12 mouse cellular contexts compared by ENCODE assay signal in the genomic region with DNA sequence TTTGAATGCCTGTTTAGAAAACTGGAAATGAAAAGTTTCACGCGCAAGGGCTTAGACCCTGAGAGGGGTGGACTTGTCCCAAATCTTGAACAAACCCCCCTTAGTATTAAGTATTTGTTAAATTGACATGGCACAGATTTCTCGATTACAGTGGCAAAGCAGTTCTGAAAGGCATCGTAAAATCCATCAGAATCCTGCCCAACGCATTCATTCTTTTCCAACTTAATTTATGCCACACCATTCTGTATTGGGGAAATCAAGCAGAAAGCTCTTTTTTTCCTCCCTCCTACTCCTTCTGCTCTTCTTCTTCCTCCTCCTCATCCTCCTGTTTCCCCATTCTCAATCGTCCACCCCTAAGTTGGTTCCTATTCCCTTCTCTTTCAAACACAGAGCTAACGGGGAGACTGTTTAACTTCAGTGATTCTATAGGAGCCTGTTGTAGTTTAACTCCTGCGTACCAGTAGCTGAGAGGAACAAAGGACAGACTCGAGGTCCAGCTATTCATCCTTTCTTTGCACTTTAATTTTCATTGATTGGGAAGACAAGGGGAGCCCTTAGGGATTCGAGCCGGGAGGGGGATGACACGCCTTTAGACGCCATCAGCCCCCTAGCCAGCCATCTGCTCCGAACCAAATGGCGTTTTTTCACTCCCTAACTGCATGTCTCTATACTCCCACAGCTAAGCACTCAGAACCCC. TPM values are rescaled to one million over a fixed set of nuclear protein-coding genes. Genes with fewer than 3 reads are reported as not detected.
DNase-seq lines count a peak whose midpoint lies in the region; ATAC-seq and TF ChIP-seq lines count a peak whose summit lies in the region.
"Had no signal": no experiment of that assay in that cellular context is flagged by ENCODE, and none has a peak within 500 bp of the region (broad histone marks: within the 10 kb centered on the region; RNA-seq: fewer than 3 reads in every experiment).

No protein-coding gene starts in this region.

- H3K27me3 ChIP-seq in heart, embryonic 12.5 days (replicated peaks), result peaks cover 84% of the 10 kb centered on the region
- no peaks in the 10 kb centered on the region for H3K27me3 ChIP-seq in forebrain, embryonic 14.5 days (replicated peaks; ENCODE audit: control insufficient read depth, insufficient read depth, low read length)
- H3K27me3 ChIP-seq in hindbrain, postnatal 0 days (ENCODE audit: insufficient read depth, low read length), result no peaks in the 10 kb centered on the region; the same call in 1 of the 2 replicates
- H3K27me3 ChIP-seq in neural tube, embryonic 13.5 days, result peaks cover 7% of the 10 kb centered on the region; the same call in 1 of the 2 replicates

- no peaks in the 10 kb centered on the region for H3K9me3 ChIP-seq in heart, embryonic 12.5 days (replicated peaks)
- no peaks in the 10 kb centered on the region for H3K9me3 ChIP-seq in forebrain, embryonic 14.5 days (replicated peaks; ENCODE audit: control insufficient read depth, low read length)
- no peaks in the 10 kb centered on the region for H3K9me3 ChIP-seq in hindbrain, postnatal 0 days (ENCODE audit: low read length)
- H3K9me3 ChIP-seq in neural tube, embryonic 13.5 days, result no peaks in the 10 kb centered on the region
- H3K9me3 ChIP-seq: embryonic facial prominence, embryonic 12.5 days; liver, embryonic 15.5 days had no signal

- WGBS in heart, embryonic 12.5 days, result 14% methylated on average over 15 of the region's 15 CpGs
- WGBS in forebrain, embryonic 14.5 days, result under 1% methylated on average over 15 of the region's 15 CpGs
- 5% methylated on average over 15 of the region's 15 CpGs for WGBS in hindbrain, postnatal 0 days
- WGBS in neural tube, embryonic 13.5 days, result 2% methylated on average over 15 of the region's 15 CpGs

- no peak overlapping the region for H3K9ac ChIP-seq in heart, embryonic 12.5 days
- no peak overlapping the region for H3K9ac ChIP-seq in forebrain, embryonic 14.5 days (ENCODE audit: low read length)
- no peak overlapping the region for H3K9ac ChIP-seq in hindbrain, postnatal 0 days (replicated peaks; ENCODE audit: low read length)
- peak overlapping the region; percentile 18; the same call in 1 of the 2 replicates for H3K9ac ChIP-seq in neural tube, embryonic 13.5 days
- H3K9ac ChIP-seq: embryonic facial prominence, embryonic 12.5 days; liver, embryonic 15.5 days had no signal

- H3K4me1 ChIP-seq in heart, embryonic 12.5 days (replicated peaks), result peaks cover 34% of the 10 kb centered on the region
- peaks cover 42% of the 10 kb centered on the region for H3K4me1 ChIP-seq in forebrain, embryonic 14.5 days (ENCODE audit: control insufficient read depth, insufficient read depth, low read length)
- H3K4me1 ChIP-seq in hindbrain, postnatal 0 days (ENCODE audit: insufficient read depth, low read length), result peaks cover 23% of the 10 kb centered on the region
- peaks cover 76% of the 10 kb centered on the region for H3K4me1 ChIP-seq in neural tube, embryonic 13.5 days (replicated peaks)

- DNase-seq in heart, adult 11 months, result peak; percentile 83
- peak; percentile 84 for DNase-seq in forebrain, embryonic 14.5 days (ENCODE audit: low spot score)
- DNase-seq in hindbrain, postnatal 0 days (ENCODE audit: low spot score), result peak; percentile 25
- no peak for DNase-seq in natural killer cell, adult 2 months (ENCODE audit: low spot score in 2 of 2)
- DNase-seq in lung, postnatal 4 days, result no peak
- DNase-seq in thymus, postnatal 0 days (ENCODE audit: low spot score), result no peak
- DNase-seq: thymus, postnatal 14 days had no signal

- H3K4me3 ChIP-seq in heart, embryonic 12.5 days, result no peak overlapping the region
- H3K4me3 ChIP-seq in forebrain, embryonic 14.5 days (ENCODE audit: low read depth, low read length), result no peak overlapping the region
- H3K4me3 ChIP-seq in hindbrain, postnatal 0 days (ENCODE audit: low read length), result no peak overlapping the region
- no peak overlapping the region for H3K4me3 ChIP-seq in neural tube, embryonic 13.5 days
- H3K4me3 ChIP-seq: embryonic facial prominence, embryonic 12.5 days; liver, embryonic 15.5 days had no signal

- H3K36me3 ChIP-seq in heart, embryonic 12.5 days, result no peaks in the 10 kb centered on the region
- H3K36me3 ChIP-seq in forebrain, embryonic 14.5 days (ENCODE audit: control insufficient read depth, insufficient read depth, low read length), result peaks cover 1% of the 10 kb centered on the region; the same call in 1 of the 2 replicates
- H3K36me3 ChIP-seq in hindbrain, postnatal 0 days (ENCODE audit: insufficient read depth, low read length), result no peaks in the 10 kb centered on the region
- H3K36me3 ChIP-seq in neural tube, embryonic 13.5 days, result no peaks in the 10 kb centered on the region
- H3K36me3 ChIP-seq: embryonic facial prominence, embryonic 12.5 days; liver, embryonic 15.5 days had no signal

- no peak for TF ChIP-seq CTCF in hindbrain, postnatal 0 days (IDR thresholded peaks at IDR 0.05; ENCODE audit: low read depth)

- no peak for ATAC-seq in heart, embryonic 12.5 days (ENCODE audit: insufficient number of reproducible peaks, low FRiP score)
- ATAC-seq in forebrain, embryonic 14.5 days, result peak; percentile 25
- no peak for ATAC-seq in hindbrain, postnatal 0 days
- ATAC-seq in neural tube, embryonic 13.5 days (ENCODE audit: low read depth), result no peak
- ATAC-seq: intestine, embryonic 16.5 days had no signal

- H3K27ac ChIP-seq in heart, embryonic 12.5 days (ENCODE audit: poor library complexity, severe bottlenecking), result no peak overlapping the region
- peak overlapping the region; percentile 99 for H3K27ac ChIP-seq in forebrain, embryonic 14.5 days (ENCODE audit: low read depth, low read length)
- H3K27ac ChIP-seq in hindbrain, postnatal 0 days, result no peak overlapping the region
- peak overlapping the region; percentile 98 for H3K27ac ChIP-seq in neural tube, embryonic 13.5 days (replicated peaks)
- H3K27ac ChIP-seq: embryonic facial prominence, embryonic 12.5 days; liver, embryonic 15.5 days had no signal

- H3K4me2 ChIP-seq in heart, embryonic 12.5 days, result no peak overlapping the region
- H3K4me2 ChIP-seq in forebrain, embryonic 14.5 days (ENCODE audit: low read length), result peak overlapping the region; percentile 92
- 0 out of 2 replicates have a peak overlapping the region, but pooled peaks have one; percentile 10 for H3K4me2 ChIP-seq in hindbrain, postnatal 0 days (ENCODE audit: low read depth, low read length)
- peak overlapping the region; percentile 91 for H3K4me2 ChIP-seq in neural tube, embryonic 13.5 days
- H3K4me2 ChIP-seq: embryonic facial prominence, embryonic 12.5 days; liver, embryonic 15.5 days had no signal

RNA-seq across cellular contexts. Expression of gene Dll1, which starts 1.9 kb away (rescaled TPM):
- 10.1 and 11.8 TPM in 2 replicates for polyA plus RNA-seq in heart, embryonic 12.5 days (2016; fragmentation: Nextera tagmentation; extraction: Ambion mirVana)
- polyA plus RNA-seq in forebrain, embryonic 14.5 days (2014; fragmentation: Nextera tagmentation; extraction: Ambion mirVana), result 24.3 and 29.4 TPM in 2 replicates
- total RNA-seq in hindbrain, postnatal 0 days (2014; rRNA removed), result 34.3 and 44.2 TPM in 2 replicates
- 10.1 and 10.9 TPM in 2 replicates for polyA plus RNA-seq in hindbrain, postnatal 0 days (2015; fragmentation: Nextera tagmentation; extraction: Ambion mirVana)
- polyA plus RNA-seq in neural tube, embryonic 13.5 days (2015; fragmentation: Nextera tagmentation; extraction: Ambion mirVana), result 24.2 and 28.7 TPM in 2 replicates
- polyA plus RNA-seq in thymus, postnatal 0 days (2015; fragmentation: Nextera tagmentation; extraction: Ambion mirVana), result 4.2 and 4.7 TPM in 2 replicates

RNA-seq across cellular contexts. Expression of gene Fam120b, which starts 17.4 kb away (rescaled TPM):
- 17.2 and 17.3 TPM in 2 replicates for polyA plus RNA-seq in heart, embryonic 12.5 days (2016; fragmentation: Nextera tagmentation; extraction: Ambion mirVana)
- 36.0 and 45.3 TPM in 2 replicates for polyA plus RNA-seq in forebrain, embryonic 14.5 days (2014; fragmentation: Nextera tagmentation; extraction: Ambion mirVana)
- total RNA-seq in hindbrain, postnatal 0 days (2014; rRNA removed), result 36.8 and 40.8 TPM in 2 replicates
- polyA plus RNA-seq in hindbrain, postnatal 0 days (2015; fragmentation: Nextera tagmentation; extraction: Ambion mirVana), result 29.4 and 31.7 TPM in 2 replicates
- polyA plus RNA-seq in neural tube, embryonic 13.5 days (2015; fragmentation: Nextera tagmentation; extraction: Ambion mirVana), result 42.4 and 45.0 TPM in 2 replicates
- 16.2 and 17.2 TPM in 2 replicates for polyA plus RNA-seq in thymus, postnatal 0 days (2015; fragmentation: Nextera tagmentation; extraction: Ambion mirVana)

Comparison
In these comparisons a context has a peak if more than half of its experiments do, and no peak if none do; other contexts are left out.
1. DNase-seq: peak in heart, adult 11 months (single experiment), forebrain, embryonic 14.5 days (single experiment) and hindbrain, postnatal 0 days (single experiment); none in natural killer cell, adult 2 months (0 of 2), lung, postnatal 4 days (0 of 2) and thymus, postnatal 0 days (single experiment).
2. H3K27ac ChIP-seq: peak in forebrain, embryonic 14.5 days (single experiment) and neural tube, embryonic 13.5 days (single experiment); none in heart, embryonic 12.5 days (single experiment) and hindbrain, postnatal 0 days (single experiment).